Mouse (Mus musculus): Measurements from ENCODE around the gene Tspan12.
"Not testable (repeated sequence)": the region's sequence is repeated elsewhere in the genome, so short reads cannot be mapped to it uniquely, and the experiment has no call there.

Tspan12 gene

GRCm38 (mm10) chr6:21852344-21852785, at the start of gene Tspan12:
TSS of gene Tspan12 (minus strand) at chr6:21852515.
- DNase-seq = no peak

GRCm38 (mm10) chr6:21894451-21894850, 42.1 kb upstream of the Tspan12 start:
- DNase-seq = peak; percentile 3

- DNase-seq = no peak
These were observed 36.8 kb upstream of the Tspan12 start for GRCm38 (mm10) chr6:21889101-21889500.

- not testable (repeated sequence) for DNase-seq
These were observed 35.7 kb upstream of the Tspan12 start for GRCm38 (mm10) chr6:21887971-21888370.

- DNase-seq = no peak
These were observed 27.2 kb upstream of the Tspan12 start for GRCm38 (mm10) chr6:21879496-21879895.

- no peak for DNase-seq
These were observed 15.0 kb upstream of the Tspan12 start for GRCm38 (mm10) chr6:21867310-21867709.

- no peak for DNase-seq
These were observed 11.9 kb upstream of the Tspan12 start for GRCm38 (mm10) chr6:21864179-21864578.

GRCm38 (mm10) chr6:21863561-21863960, 11.2 kb upstream of the Tspan12 start:
- no peak for DNase-seq

GRCm38 (mm10) chr6:21861316-21861715, 9.0 kb upstream of the Tspan12 start:
- no peak for DNase-seq

GRCm38 (mm10) chr6:21857843-21858242, 5.5 kb upstream of the Tspan12 start:
- DNase-seq = no peak

GRCm38 (mm10) chr6:21855921-21856320, 3.6 kb upstream of the Tspan12 start:
- no peak for DNase-seq

GRCm38 (mm10) chr6:21853342-21853741, 1.0 kb upstream of the Tspan12 start:
- no peak for DNase-seq

GRCm38 (mm10) chr6:21851596-21852343, 545 bp downstream of the Tspan12 start:
- peak; percentile 70 for DNase-seq

GRCm38 (mm10) chr6:21851346-21851595, 1.0 kb downstream of the Tspan12 start:
- DNase-seq = no peak

- DNase-seq = no peak
These were observed 1.6 kb downstream of the Tspan12 start for GRCm38 (mm10) chr6:21850526-21851345.

- no peak for DNase-seq
These were observed 3.5 kb downstream of the Tspan12 start for GRCm38 (mm10) chr6:21848808-21849207.

GRCm38 (mm10) chr6:21839976-21840775, 12.1 kb downstream of the Tspan12 start:
- DNase-seq = peak; percentile 15

- DNase-seq = no peak
These were observed 13.0 kb downstream of the Tspan12 start for GRCm38 (mm10) chr6:21839244-21839814.

- no peak for DNase-seq
These were observed 18.8 kb downstream of the Tspan12 start for GRCm38 (mm10) chr6:21833531-21833930.

- DNase-seq = no peak
These were observed 20.4 kb downstream of the Tspan12 start for GRCm38 (mm10) chr6:21831871-21832270.

GRCm38 (mm10) chr6:21830931-21831330, 21.4 kb downstream of the Tspan12 start:
- DNase-seq = no peak

GRCm38 (mm10) chr6:21829930-21830329, 22.4 kb downstream of the Tspan12 start:
- DNase-seq = no peak

- no peak for DNase-seq
These were observed 23.9 kb downstream of the Tspan12 start for GRCm38 (mm10) chr6:21828437-21828836.

All from right cerebral cortex, postnatal 4 days (tissue).